Comparison of ENCODE assay signal across 21 mouse cellular contexts in genomic region chr16:95467893-95468292, GRCm38 (mm10).
DNase-seq lines count a peak whose midpoint lies in the region; ATAC-seq lines count a peak whose summit lies in the region.
"Had no signal": no experiment of that assay in that cellular context is flagged by ENCODE, and none has a peak within 500 bp of the region (broad histone marks: within the 10 kb centered on the region; RNA-seq: fewer than 3 reads in every experiment).

No protein-coding gene starts in this region.

- no peak overlapping the region for H3K9ac ChIP-seq in midbrain, embryonic 14.5 days (replicated peaks; ENCODE audit: low read length)
- no peak overlapping the region for H3K9ac ChIP-seq in midbrain, embryonic 13.5 days (replicated peaks)
- H3K9ac ChIP-seq in midbrain, embryonic 16.5 days (ENCODE audit: low read depth, low read length): no peak overlapping the region
- H3K9ac ChIP-seq: embryonic facial prominence, embryonic 15.5 days; forebrain, embryonic 15.5 days; heart, embryonic 13.5 days; hindbrain, embryonic 14.5 days had no signal

- H3K9me3 ChIP-seq in midbrain, embryonic 14.5 days (ENCODE audit: control insufficient read depth, low read length): no peaks in the 10 kb centered on the region
- H3K9me3 ChIP-seq in midbrain, embryonic 13.5 days: no peaks in the 10 kb centered on the region
- no peaks in the 10 kb centered on the region for H3K9me3 ChIP-seq in midbrain, embryonic 16.5 days (replicated peaks; ENCODE audit: control insufficient read depth, low read length, poor library complexity, severe bottlenecking)
- H3K9me3 ChIP-seq: embryonic facial prominence, embryonic 15.5 days; forebrain, embryonic 10.5 days; forebrain, embryonic 15.5 days; heart, embryonic 13.5 days had no signal

- intact Hi-C loops in heart, postnatal 14 days (cut with DNase I): loop anchor here (5.0 kb wide), 2 partner anchors 104 to 494 kb away; no protein-coding TSS in a partner anchor

- WGBS in midbrain, embryonic 14.5 days: 97% methylated on average over 2 of the region's 2 CpGs
- WGBS in midbrain, embryonic 13.5 days: 94% methylated on average over 2 of the region's 2 CpGs
- WGBS in midbrain, embryonic 16.5 days: 88% methylated on average over 2 of the region's 2 CpGs

- no peak overlapping the region for H3K4me3 ChIP-seq in midbrain, embryonic 14.5 days (replicated peaks; ENCODE audit: low read depth, low read length)
- no peak overlapping the region for H3K4me3 ChIP-seq in midbrain, embryonic 13.5 days (replicated peaks)
- no peak overlapping the region for H3K4me3 ChIP-seq in midbrain, embryonic 16.5 days (ENCODE audit: low read depth, low read length)
- H3K4me3 ChIP-seq: embryonic facial prominence, embryonic 15.5 days; erythroblast, embryonic 14.5 days; forebrain, embryonic 10.5 days; forebrain, embryonic 15.5 days; heart, embryonic 13.5 days had no signal

- peak; percentile 16 for DNase-seq in heart, adult 11 months
- no peak for DNase-seq in heart, postnatal 14 days
- peak; percentile 43 for DNase-seq in midbrain, embryonic 14.5 days
- no peak for DNase-seq in adrenal gland, postnatal 25 days
- DNase-seq in natural killer cell, adult 2 months (ENCODE audit: low spot score in 2 of 2): no peak
- DNase-seq: adrenal gland, postnatal 10 days; cerebellum, adult 11 months; cerebellum, adult 8-10 months; cerebellum, postnatal 14 days; embryo, embryonic 11 days; gastrocnemius, postnatal 14 days; heart, postnatal 4 days had no signal

- H3K27ac ChIP-seq in midbrain, embryonic 14.5 days (replicated peaks; ENCODE audit: low read depth, low read length): no peak overlapping the region
- H3K27ac ChIP-seq in midbrain, embryonic 13.5 days: no peak overlapping the region
- H3K27ac ChIP-seq in midbrain, embryonic 16.5 days (ENCODE audit: low read length): 0 out of 2 replicates have a peak overlapping the region, but pooled peaks have one; percentile 26
- H3K27ac ChIP-seq: embryonic facial prominence, embryonic 15.5 days; forebrain, embryonic 15.5 days; heart, embryonic 13.5 days; hindbrain, embryonic 14.5 days had no signal

- no peak for ATAC-seq in midbrain, embryonic 14.5 days (ENCODE audit: low FRiP score, low TSS enrichment)
- ATAC-seq in midbrain, embryonic 13.5 days: no peak
- peak; percentile 54; the same call in 1 of the 2 replicates for ATAC-seq in midbrain, embryonic 16.5 days
- ATAC-seq: forebrain, embryonic 15.5 days; inflammation-experienced regulatory T-cells, adult 6 months had no signal

- no peaks in the 10 kb centered on the region for H3K27me3 ChIP-seq in midbrain, embryonic 14.5 days (ENCODE audit: control insufficient read depth, insufficient read depth, low read length)
- H3K27me3 ChIP-seq in midbrain, embryonic 13.5 days: no peaks in the 10 kb centered on the region
- H3K27me3 ChIP-seq in midbrain, embryonic 16.5 days (ENCODE audit: control insufficient read depth, insufficient read depth, low read depth, low read length): no peaks in the 10 kb centered on the region
- H3K27me3 ChIP-seq: embryonic facial prominence, embryonic 15.5 days; forebrain, embryonic 15.5 days; heart, embryonic 13.5 days had no signal

- H3K36me3 ChIP-seq in midbrain, embryonic 14.5 days (ENCODE audit: control insufficient read depth, insufficient read depth, low read length): no peaks in the 10 kb centered on the region
- H3K36me3 ChIP-seq in midbrain, embryonic 13.5 days: no peaks in the 10 kb centered on the region
- H3K36me3 ChIP-seq in midbrain, embryonic 16.5 days (ENCODE audit: control insufficient read depth, insufficient read depth, low read length): no peaks in the 10 kb centered on the region
- H3K36me3 ChIP-seq: embryonic facial prominence, embryonic 15.5 days; forebrain, embryonic 10.5 days; forebrain, embryonic 15.5 days; heart, embryonic 13.5 days had no signal

- H3K4me2 ChIP-seq in midbrain, embryonic 14.5 days (ENCODE audit: low read length): no peak overlapping the region
- no peak overlapping the region for H3K4me2 ChIP-seq in midbrain, embryonic 13.5 days (replicated peaks)
- H3K4me2 ChIP-seq in midbrain, embryonic 16.5 days (ENCODE audit: low read length): no peak overlapping the region
- H3K4me2 ChIP-seq: embryonic facial prominence, embryonic 15.5 days; forebrain, embryonic 15.5 days; heart, embryonic 13.5 days; hindbrain, embryonic 14.5 days had no signal

- H3K4me1 ChIP-seq in midbrain, embryonic 14.5 days (ENCODE audit: control insufficient read depth, insufficient read depth, low read length): no peaks in the 10 kb centered on the region
- no peaks in the 10 kb centered on the region for H3K4me1 ChIP-seq in midbrain, embryonic 13.5 days (replicated peaks)
- H3K4me1 ChIP-seq in midbrain, embryonic 16.5 days (ENCODE audit: control insufficient read depth, insufficient read depth, low read length): peaks cover 8% of the 10 kb centered on the region; the same call in 1 of the 2 replicates
- H3K4me1 ChIP-seq: forebrain, embryonic 15.5 days had no signal

Comparison
In these comparisons a context has a peak if more than half of its experiments do, and no peak if none do; other contexts are left out.
1. DNase-seq: peak in heart, adult 11 months (single experiment) and midbrain, embryonic 14.5 days (single experiment); none in heart, postnatal 14 days (0 of 2), adrenal gland, postnatal 25 days (single experiment) and natural killer cell, adult 2 months (0 of 2).